Mouse (Mus musculus) CH12.LX (cell line): ENCODE data around the gene Rasgrp3.

Experiments used
- CTCF ChIP-seq, 2 experiments: IDR thresholded peaks in 1 of 2; conservative IDR thresholded peaks in 1 of 2; 2 replicates each; pipeline ENCODE4 v1.5.1; 2011 to 2012; ENCODE audit warnings: low read depth in 2 of 2, low read length in 2 of 2, improper control_type of control experiment in 1 of 2, inconsistent platforms in 1 of 2, mild to moderate bottlenecking in 1 of 2, moderate library complexity in 1 of 2
- POLR2A ChIP-seq: IDR thresholded peaks from 2 replicates; pipeline ENCODE4 v1.6.1; 2011; ENCODE audit warnings: low read depth, mild to moderate bottlenecking, improper control_type of control experiment, low read length

- TF ChIP-seq POLR2A (no peak), CTCF (conservative IDR thresholded peaks at IDR 0.05 in 1 of 2, IDR thresholded peaks at IDR 0.05 in 1 of 2; ENCODE audit: low read depth in 2 of 2, low read length in 2 of 2) (no peak)
These were observed 73.6 kb downstream of the Rasgrp3 start for GRCm38 (mm10) chr17:75509257-75509656.
